Mouse (Mus musculus) ES-E14 (cell line): Measurements from ENCODE around the gene Cybc1. TPM values are rescaled to one million over a fixed set of nuclear protein-coding genes. Genes with fewer than 3 reads are reported as not detected.
A peak's percentile ranks its signal among the peaks of the same experiment; 100 is the strongest.

Experiments
- DNase-seq: peaks from one replicate; pipeline ENCODE4 v3.0.0-alpha.2; 2013; ENCODE audit warnings: low read depth, low spot score
- H3K27ac ChIP-seq: 2 replicates; pipeline ENCODE4 v1.5.1; 2012; ENCODE audit warnings: low read depth, mild to moderate bottlenecking, low read length, moderate library complexity, mixed read lengths; ENCODE audit not compliant: poor library complexity, insufficient read depth, severe bottlenecking
- H3K36me3 ChIP-seq: 2 replicates; pipeline ENCODE4 v1.6.1; 2012; ENCODE audit warnings: mild to moderate bottlenecking, low read length, moderate library complexity, mixed read lengths; ENCODE audit not compliant: control insufficient read depth, poor library complexity, insufficient read depth, severe bottlenecking
- H3K4me1 ChIP-seq, 2 experiments: fragments of 150-350 bp in 1 of 2; sonication (generic) in 1 of 2; 2 replicates each; pipeline ENCODE4 v1.6.1; 2012; ENCODE audit warnings: low read length in 2 of 2, mild to moderate bottlenecking in 1 of 2, mixed read lengths in 1 of 2; ENCODE audit not compliant: control insufficient read depth in 2 of 2, insufficient read depth in 2 of 2, poor library complexity in 1 of 2
- H3K4me3 ChIP-seq, 2 experiments: fragments of 150-350 bp in 1 of 2; sonication (generic) in 1 of 2; 2 replicates each; pipeline ENCODE4 v1.5.1; 2012; ENCODE audit warnings: low read length in 2 of 2, low read depth in 1 of 2, mild to moderate bottlenecking in 1 of 2, mixed read lengths in 1 of 2; ENCODE audit not compliant: insufficient read depth in 1 of 2, poor library complexity in 1 of 2, severe bottlenecking in 1 of 2
- H3K9ac ChIP-seq: 2 replicates; pipeline ENCODE4 v1.6.1; 2012; ENCODE audit warnings: low read depth, mild to moderate bottlenecking, low read length, mixed read lengths; ENCODE audit not compliant: poor library complexity, insufficient read depth, severe bottlenecking
- H3K9me3 ChIP-seq: fragments of 150-350 bp; sonication (generic); 2 replicates; pipeline ENCODE4 v1.6.1; 2012; ENCODE audit warnings: low read depth, mild to moderate bottlenecking, low read length; ENCODE audit not compliant: control insufficient read depth, insufficient read depth
- CHD2 ChIP-seq: IDR thresholded peaks from 2 replicates; pipeline ENCODE4 v1.6.1; 2014; ENCODE audit warnings: mild to moderate bottlenecking, low read depth, low read length, inconsistent platforms
- HCFC1 ChIP-seq: IDR thresholded peaks from 2 replicates; pipeline ENCODE4 v1.6.1; 2012; ENCODE audit warnings: low read length, inconsistent platforms, borderline replicate concordance; ENCODE audit not compliant: insufficient read depth
- MAFK ChIP-seq: IDR thresholded peaks from 2 replicates; pipeline ENCODE4 v1.6.1; 2014; ENCODE audit warnings: mild to moderate bottlenecking, low read depth, low read length, inconsistent platforms; ENCODE audit not compliant: insufficient read depth
- ZC3H11A ChIP-seq: IDR thresholded peaks from 2 replicates; pipeline ENCODE4 v1.6.1; 2012; ENCODE audit warnings: low read depth, mild to moderate bottlenecking, inconsistent platforms, low read length, borderline replicate concordance
- ZNF384 ChIP-seq: IDR thresholded peaks from 2 replicates; pipeline ENCODE4 v1.6.1; 2012; ENCODE audit warnings: low read depth, low read length, inconsistent platforms
- in situ Hi-C, 2 experiments: fragments of 600-800 bp; cut with MboI; formaldehyde crosslinking; loops; one replicate each; pipeline ENCODE4 v1.15.1; 2025; ENCODE audit warnings: low sequenced_read_pairs in 2 of 2, inconsistent platforms in 1 of 2; ENCODE audit not compliant: unreplicated experiment in 2 of 2
- total RNA-seq: library from RNA; depleted of rRNA; stranded (reverse); fragments of 300-350 nt; gene quantifications from 2 replicates; pipeline ENCODE4 v1.2.3, GENCODE M21; 2012

The Cybc1 gene
- total RNA-seq, 1 experiment: 20.8 TPM

- in situ Hi-C loops: no loop called here
- no peak overlapping the region for H3K27ac ChIP-seq
- no peaks in the 10 kb centered on the region for H3K36me3 ChIP-seq
- no peak overlapping the region for H3K9ac ChIP-seq
- peaks cover 2 to 7% of the 10 kb centered on the region in 2 experiments; a peak in 2 of 4 replicates for H3K4me1 ChIP-seq
- no peak overlapping the region for H3K4me3 ChIP-seq
- TF ChIP-seq MAFK (no peak), ZC3H11A (no peak), HCFC1 (no peak), CHD2 (no peak), ZNF384 (no peak)
- DNase-seq: no peak
- H3K9me3 ChIP-seq: no peaks in the 10 kb centered on the region
Observed at GRCm38 (mm10) chr11:121231191-121231590, 2.1 kb upstream of the Cybc1 start.

DNA sequence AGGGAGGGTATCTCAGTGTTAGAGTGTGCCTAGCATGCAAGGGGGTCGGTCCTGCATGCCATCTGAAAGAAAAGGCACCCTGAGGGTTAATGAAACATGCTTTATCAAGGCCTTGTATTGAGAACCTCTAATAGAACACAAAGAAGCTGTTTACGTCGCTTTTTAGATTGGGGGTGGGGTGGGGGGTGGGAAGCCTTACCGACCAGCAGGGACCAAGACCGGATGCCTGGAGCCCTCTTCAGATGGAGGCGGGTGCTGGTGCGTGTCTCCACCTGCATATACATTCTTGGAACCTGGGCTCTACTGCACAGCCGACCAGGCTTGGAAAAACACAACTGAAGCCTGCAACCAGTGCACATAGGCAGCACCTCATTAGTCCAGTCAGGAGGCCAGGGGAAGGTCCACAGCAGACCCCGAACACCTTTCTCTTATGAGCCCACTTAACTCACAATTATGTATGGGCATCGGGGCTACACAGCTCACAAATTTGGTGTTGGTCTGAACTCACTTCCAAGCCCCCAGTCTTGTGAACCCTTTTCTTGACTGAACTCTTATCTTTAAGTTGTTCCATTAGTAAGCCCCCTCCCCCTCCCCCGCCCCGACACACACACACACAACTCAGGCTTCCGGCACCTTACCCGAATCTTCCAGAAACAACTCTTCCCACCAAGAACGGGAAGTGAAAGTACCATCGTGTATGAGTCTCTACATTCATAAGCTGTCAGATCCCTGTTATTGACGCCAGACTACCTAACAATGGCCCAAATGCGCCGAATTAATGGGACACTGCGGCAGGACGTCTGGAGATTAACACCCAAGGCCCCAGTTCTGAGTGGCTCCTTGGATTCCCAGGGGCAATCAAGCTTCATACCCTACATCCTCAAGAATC lies 749 bp downstream of the Cybc1 start:
- H3K4me3 ChIP-seq: peak overlapping the region; percentile 92 to 96
- H3K27ac ChIP-seq: no peak overlapping the region
- TF ChIP-seq CHD2 (no peak), ZNF384 (no peak), ZC3H11A (no peak)
- H3K36me3 ChIP-seq: peaks cover 13% of the 10 kb centered on the region
- peak overlapping the region; percentile 88 for H3K9ac ChIP-seq
- no peak for DNase-seq
- no peaks in the 10 kb centered on the region for H3K9me3 ChIP-seq
- H3K4me1 ChIP-seq: peaks cover 0 to 7% of the 10 kb centered on the region in 2 experiments; a peak in 2 of 4 replicates
- in situ Hi-C loops: no loop called here

DNA sequence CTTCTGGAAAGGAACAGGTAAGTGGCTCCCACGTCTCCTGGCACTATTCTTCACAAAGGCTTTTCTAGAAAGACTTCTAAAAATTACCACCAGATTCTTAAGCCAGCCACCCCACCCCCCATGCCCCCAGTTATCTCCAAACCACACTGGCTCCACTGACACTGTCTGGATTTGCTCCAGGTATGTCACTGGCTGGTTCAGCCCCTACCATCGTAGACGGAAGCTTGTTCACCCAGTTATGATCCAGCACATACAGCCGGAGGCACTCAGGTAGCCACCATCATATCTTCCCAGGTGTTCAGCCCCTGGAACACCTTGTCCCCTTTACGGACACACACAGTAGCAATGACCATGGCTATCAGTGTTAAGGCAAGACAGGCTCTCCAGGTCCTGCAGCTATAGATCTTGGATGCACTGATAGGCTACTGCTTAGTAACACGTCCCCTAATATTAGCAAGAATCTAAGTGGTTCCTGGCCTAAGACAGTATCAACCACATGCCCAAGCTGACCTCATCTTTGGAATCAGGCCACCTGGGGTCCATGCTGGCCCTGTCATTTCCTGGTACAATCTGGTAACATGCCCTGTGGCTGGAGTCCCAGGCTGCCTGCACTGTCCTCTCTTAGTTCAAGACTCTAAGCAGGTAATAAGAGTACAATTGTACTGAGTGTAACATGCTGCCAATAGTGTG lies 7.7 kb downstream of the Cybc1 start:
- Histone ChIP-seq H3K27ac (no peak overlapping the region), H3K4me3 (no peak overlapping the region), H3K9me3 (no peaks in the 10 kb centered on the region), H3K36me3 (peaks cover 27% of the 10 kb centered on the region), H3K4me1 (no peaks in the 10 kb centered on the region), H3K9ac (no peak overlapping the region)
- in situ Hi-C loops: no loop called here
- TF ChIP-seq HCFC1 (no peak), CHD2 (no peak), ZC3H11A (no peak), ZNF384 (no peak), MAFK (no peak)
- no peak for DNase-seq

DNA sequence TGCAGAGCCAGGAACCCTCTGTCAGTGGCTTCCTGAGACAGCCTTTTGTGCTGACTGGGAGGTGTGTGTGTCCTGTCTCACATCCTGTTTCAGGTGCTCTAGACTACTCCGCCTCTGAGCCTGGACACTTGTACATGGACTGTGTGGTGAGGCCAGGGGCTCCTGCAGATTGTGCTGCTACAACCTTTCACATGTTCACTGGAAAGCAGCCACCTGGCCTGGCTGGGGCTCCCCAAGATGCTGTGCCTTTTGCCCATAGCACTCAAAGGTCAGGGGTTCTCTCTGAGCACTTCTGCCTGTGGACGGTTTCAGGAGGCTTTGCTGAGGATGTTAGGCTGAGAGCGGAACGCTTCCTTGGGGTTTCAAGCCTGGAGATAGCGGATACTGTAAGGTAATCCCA lies 8.4 kb downstream of the Cybc1 start:
- in situ Hi-C loops: no loop called here
- no peak overlapping the region for H3K9ac ChIP-seq
- DNase-seq: no peak

More for the DNA sequence above, 8.4 kb downstream of the Cybc1 start:
- no peak for TF ChIP-seq ZNF384
- no peak for TF ChIP-seq MAFK
- no peak for TF ChIP-seq CHD2
- no peak for TF ChIP-seq HCFC1
- TF ChIP-seq ZC3H11A: no peak
- peaks cover 27% of the 10 kb centered on the region for H3K36me3 ChIP-seq
- no peaks in the 10 kb centered on the region for H3K9me3 ChIP-seq
- no peak overlapping the region for H3K4me3 ChIP-seq
- H3K4me1 ChIP-seq: no peaks in the 10 kb centered on the region
- no peak overlapping the region for H3K27ac ChIP-seq
